Mouse (Mus musculus) hematopoietic multipotent progenitor cell, adult 10-12 weeks (in vitro differentiated cells): ENCODE data around the gene Vps35. TPM values are rescaled to one million over a fixed set of nuclear protein-coding genes. Genes with fewer than 3 reads are reported as not detected.

Source experiments
- polyA plus RNA-seq: library from polyadenylated mRNA; stranded (reverse); fragments of >175 nt; gene quantifications from 2 replicates; pipeline ENCODE4 v1.2.3, GENCODE M21; 2012; ENCODE audit warnings: low replicate concordance

Gene Vps35
- polyA plus RNA-seq = 1.5 and 4.9 TPM in 2 replicates

GRCm38 (mm10) chr8:85299434-85300077 is at the start of gene Vps35, which contains the start of gene Orc6:
TSS of gene Vps35 (minus strand) at chr8:85299802.
TSS of gene Orc6 (plus strand) at chr8:85299632.

GRCm38 (mm10) chr8:85225688-85226087 is 73.9 kb downstream of the Vps35 start, which contains the start of gene Olfr371:
TSS of gene Olfr371 (plus strand) at chr8:85225988.

Other genes starting within 250 kb of the Vps35 start
- gene Fbxw9, start 239.7 kb downstream of the Vps35 start, polyA plus RNA-seq = 20.6 and 23.5 TPM in 2 replicates
- 1.1 TPM in 1 of 2 replicates, not detected in the other for gene Gm5741, start 231.8 kb downstream of the Vps35 start, polyA plus RNA-seq
- gene Dhps, start 228.0 kb downstream of the Vps35 start, polyA plus RNA-seq = 31.6 and 110 TPM in 2 replicates
- gene Wdr83os, start 219.1 kb downstream of the Vps35 start, polyA plus RNA-seq = 5.6 and 16.3 TPM in 2 replicates
- 8.9 and 19.5 TPM in 2 replicates for gene Wdr83, start 218.5 kb downstream of the Vps35 start, polyA plus RNA-seq
- 27.4 and 79.7 TPM in 2 replicates for gene Man2b1, start 216.5 kb downstream of the Vps35 start, polyA plus RNA-seq
- not detected in 2 replicates for gene Zfp791, start 176.7 kb downstream of the Vps35 start, polyA plus RNA-seq
- not detected in 2 replicates for gene Cks1brt, start 147.9 kb downstream of the Vps35 start, polyA plus RNA-seq
- not detected in 2 replicates for gene Olfr371, start 73.8 kb downstream of the Vps35 start, polyA plus RNA-seq
- 0.11 and 5.3 TPM in 2 replicates for gene Orc6, start 170 bp downstream of the Vps35 start, polyA plus RNA-seq
- gene Mylk3, start 86.5 kb upstream of the Vps35 start, polyA plus RNA-seq = 0.14 and 4.2 TPM in 2 replicates
- 24.9 and 30.1 TPM in 2 replicates for gene 4921524J17Rik, start 133.0 kb upstream of the Vps35 start, polyA plus RNA-seq
- 0.66 and 3.1 TPM in 2 replicates for gene Gpt2, start 192.8 kb upstream of the Vps35 start, polyA plus RNA-seq